Comparison of ENCODE assay signal across 8 mouse cellular contexts in genomic region chr17:35262664-35263522, GRCm38 (mm10). TPM values are rescaled to one million over a fixed set of nuclear protein-coding genes. Genes with fewer than 3 reads are reported as not detected.
DNase-seq lines count a peak whose midpoint lies in the region; ATAC-seq lines count a peak whose summit lies in the region.

Gene H2-D1 (plus strand): TSS chr17:35262730.

- 2% methylated on average over 61 of the region's 73 CpGs for WGBS in hindbrain, embryonic 11.5 days

- no peak within 1 kb of the TSS for H3K27ac ChIP-seq in hindbrain, embryonic 11.5 days (ENCODE audit: low read depth, low read length)

- H3K4me2 ChIP-seq in hindbrain, embryonic 11.5 days (replicated peaks; ENCODE audit: low read depth, low read length): peak within 1 kb of the TSS; percentile 87

- no peaks in the 10 kb centered on the region for H3K4me1 ChIP-seq in hindbrain, embryonic 11.5 days (replicated peaks; ENCODE audit: control insufficient read depth, insufficient read depth, low read length)

- H3K9me3 ChIP-seq in hindbrain, embryonic 11.5 days (ENCODE audit: control insufficient read depth, low read length): no peaks in the 10 kb centered on the region

- H3K9ac ChIP-seq in hindbrain, embryonic 11.5 days (ENCODE audit: low read depth, low read length): peak within 1 kb of the TSS; percentile 53

- peak; percentile 97 for DNase-seq in MEL-GATA-1-ER (ENCODE audit: extremely low read depth, low read depth)
- DNase-seq in cerebellum, adult 9-10 months: peak; percentile 95
- DNase-seq in frontal cortex, adult 2 months (ENCODE audit: extremely low spot score in 1 of 2, low spot score in 1 of 2): peak; percentile 89 to 98
- DNase-seq in hindbrain, embryonic 11.5 days (ENCODE audit: low spot score): peak; percentile 91
- peak; percentile 99 to 100 for DNase-seq in layer of hippocampus, postnatal 10 days (ENCODE audit: low spot score in 2 of 2)
- peak; percentile 99 for DNase-seq in lung, postnatal 10 days
- DNase-seq in ovary, postnatal 36 days (ENCODE audit: low spot score): peak; percentile 94
- peak; percentile 99 for DNase-seq in thymus, postnatal 25 days

- ATAC-seq in hindbrain, embryonic 11.5 days (ENCODE audit: low FRiP score): peak; percentile 92

- H3K4me3 ChIP-seq in hindbrain, embryonic 11.5 days (ENCODE audit: low read depth, low read length): peak within 1 kb of the TSS; percentile 54

- peaks cover 2% of the 10 kb centered on the region; the same call in 1 of the 2 replicates for H3K27me3 ChIP-seq in hindbrain, embryonic 11.5 days (ENCODE audit: control insufficient read depth, insufficient read depth, low read length)

- no peaks in the 10 kb centered on the region for H3K36me3 ChIP-seq in hindbrain, embryonic 11.5 days (ENCODE audit: control insufficient read depth, insufficient read depth, low read length)

RNA-seq across cellular contexts. Expression of gene H2-D1, which starts in this region (rescaled TPM):
- 66.1 and 69.2 TPM in 2 replicates for polyA plus RNA-seq in frontal cortex, adult 2 months (2012; rRNA removed)
- 42.9 and 43.2 TPM in 2 replicates for polyA plus RNA-seq in hindbrain, embryonic 11.5 days (2014; fragmentation: Nextera tagmentation; extraction: Ambion mirVana)
- total RNA-seq in layer of hippocampus, postnatal 10 days (2021): 10 to 100 TPM; 15.2 to 17.5 TPM
